Mouse (Mus musculus) embryonic facial prominence, embryonic 14.5 days (tissue): ENCODE measurements around the gene Rfesd. TPM values are rescaled to one million over a fixed set of nuclear protein-coding genes. Genes with fewer than 3 reads are reported as not detected.
A peak's percentile ranks its signal among the peaks of the same experiment; 100 is the strongest.

Experiments
- ATAC-seq: fragments of 200-750 bp; cut with Nextera tagmentation; 2 replicates; pipeline ENCODE4 v1.8.0; 2017; ENCODE audit warnings: low read depth, moderate number of reproducible peaks, moderate TSS enrichment
- DNase-seq: peaks from one replicate; pipeline ENCODE4 v3.0.0-alpha.2; 2015; ENCODE audit warnings: low spot score
- H3K27ac ChIP-seq: fragments of 300-500 bp; sonication (generic); replicated peaks from 2 replicates; pipeline ENCODE4 v1.5.1; 2014; ENCODE audit warnings: low read depth, mild to moderate bottlenecking, low read length, moderate library complexity
- H3K27me3 ChIP-seq: fragments of 300-500 bp; sonication (generic); replicated peaks from 2 replicates; pipeline ENCODE4 v1.6.1; 2014; ENCODE audit warnings: low read length; ENCODE audit not compliant: control insufficient read depth, insufficient read depth
- H3K36me3 ChIP-seq: fragments of 300-500 bp; sonication (generic); 2 replicates; pipeline ENCODE4 v1.6.1; 2014; ENCODE audit warnings: low read length, mixed read lengths; ENCODE audit not compliant: control insufficient read depth, insufficient read depth
- H3K4me1 ChIP-seq: fragments of 300-500 bp; sonication (generic); 2 replicates; pipeline ENCODE4 v1.6.1; 2014; ENCODE audit warnings: antibody characterized with exemption, low read length; ENCODE audit not compliant: control insufficient read depth, insufficient read depth
- H3K4me2 ChIP-seq: fragments of 300-500 bp; sonication (generic); 2 replicates; pipeline ENCODE4 v1.6.1; 2014; ENCODE audit warnings: low read depth, mild to moderate bottlenecking, low read length, moderate library complexity, mixed read lengths
- H3K4me3 ChIP-seq: fragments of 300-500 bp; sonication (generic); 2 replicates; pipeline ENCODE4 v1.5.1; 2014; ENCODE audit warnings: low read depth, mild to moderate bottlenecking, low read length
- H3K9ac ChIP-seq: fragments of 300-500 bp; sonication (generic); 2 replicates; pipeline ENCODE4 v1.6.1; 2014; ENCODE audit warnings: low read depth, mild to moderate bottlenecking, low read length, moderate library complexity, mixed read lengths
- H3K9me3 ChIP-seq: fragments of 300-500 bp; sonication (generic); 2 replicates; pipeline ENCODE4 v1.6.1; 2016; ENCODE audit warnings: low read length; ENCODE audit not compliant: control insufficient read depth
- WGBS: fragments of 180-500 bp; shearing (Covaris S2); extraction: QIAGEN DNeasy Blood & Tissue Kit; methylation state at CpG from one replicate; pipeline ENCODE4 v1.1.7; 2014; 5-methylcytosine and 5-hydroxymethylcytosine counted together
- polyA plus RNA-seq: library from polyadenylated mRNA; unstranded; fragments of >200 nt; fragmentation: Nextera tagmentation; extraction: Ambion mirVana; gene quantifications from 2 replicates; pipeline ENCODE4 v1.2.1, GENCODE M21; 2014

Rfesd gene
- 16.6 and 19.3 TPM in 2 replicates for polyA plus RNA-seq

GRCm38 (mm10) chr13:76017974-76018843, at the start of gene Rfesd:
Rfesd (minus strand) TSS chr13:76018719.
- peak; percentile 99 for DNase-seq
- peak within 1 kb of the TSS; percentile 62 for H3K4me3 ChIP-seq
- H3K4me2 ChIP-seq: peak within 1 kb of the TSS; percentile 57
- no peaks in the 10 kb centered on the region for H3K9me3 ChIP-seq
- no peaks in the 10 kb centered on the region for H3K27me3 ChIP-seq
- peak within 1 kb of the TSS; percentile 89 for H3K9ac ChIP-seq
- H3K36me3 ChIP-seq: no peaks in the 10 kb centered on the region
- peaks cover 8% of the 10 kb centered on the region; the same call in 1 of the 2 replicates for H3K4me1 ChIP-seq
- under 1% methylated on average over 50 of the region's 50 CpGs for WGBS
- ATAC-seq: peak; percentile 100
- H3K27ac ChIP-seq: peak within 1 kb of the TSS; percentile 93

GRCm38 (mm10) chr13:76064363-76064945, 45.9 kb upstream of the Rfesd start:
- H3K36me3 ChIP-seq: peaks cover 9% of the 10 kb centered on the region; the same call in 1 of the 2 replicates
- no peak for ATAC-seq
- no peak overlapping the region for H3K4me3 ChIP-seq
- H3K4me2 ChIP-seq: no peak overlapping the region
- no peaks in the 10 kb centered on the region for H3K27me3 ChIP-seq
- WGBS: 59% methylated on average over 13 of the region's 13 CpGs
- no peak for DNase-seq
- no peak overlapping the region for H3K27ac ChIP-seq
- no peaks in the 10 kb centered on the region for H3K4me1 ChIP-seq
- no peak overlapping the region for H3K9ac ChIP-seq
- H3K9me3 ChIP-seq: no peaks in the 10 kb centered on the region

GRCm38 (mm10) chr13:76063548-76063947, 45.0 kb upstream of the Rfesd start:
- Histone ChIP-seq H3K9ac (no peak overlapping the region), H3K27ac (no peak overlapping the region), H3K4me1 (no peaks in the 10 kb centered on the region), H3K4me2 (no peak overlapping the region), H3K4me3 (no peak overlapping the region), H3K9me3 (no peaks in the 10 kb centered on the region), H3K27me3 (no peaks in the 10 kb centered on the region), H3K36me3 (peaks cover 9% of the 10 kb centered on the region; the same call in 1 of the 2 replicates)
- 86% methylated on average over 4 of the region's 4 CpGs for WGBS
- DNase-seq (no peak), ATAC-seq (no peak)

- no peaks in the 10 kb centered on the region for H3K9me3 ChIP-seq
- peaks cover 6% of the 10 kb centered on the region for H3K27me3 ChIP-seq
- H3K4me3 ChIP-seq: no peak overlapping the region
- 86% methylated on average over 3 of the region's 3 CpGs for WGBS
- H3K9ac ChIP-seq: no peak overlapping the region
- no peak overlapping the region for H3K27ac ChIP-seq
- peaks cover 9% of the 10 kb centered on the region; the same call in 1 of the 2 replicates for H3K36me3 ChIP-seq
- H3K4me2 ChIP-seq: no peak overlapping the region
- no peak for DNase-seq
- H3K4me1 ChIP-seq: no peaks in the 10 kb centered on the region
- no peak for ATAC-seq
Measured at GRCm38 (mm10) chr13:76062569-76062968, 44.0 kb upstream of the Rfesd start.

GRCm38 (mm10) chr13:76062126-76062525, 43.6 kb upstream of the Rfesd start:
- Histone ChIP-seq H3K4me1 (no peaks in the 10 kb centered on the region), H3K4me3 (no peak overlapping the region)
- WGBS: 89% methylated on average over 3 of the region's 3 CpGs

GRCm38 (mm10) chr13:76059591-76059990, 41.1 kb upstream of the Rfesd start:
- Histone ChIP-seq H3K4me3 (no peak overlapping the region), H3K9ac (no peak overlapping the region), H3K9me3 (no peaks in the 10 kb centered on the region), H3K4me2 (no peak overlapping the region), H3K27me3 (peaks cover 36% of the 10 kb centered on the region), H3K4me1 (peaks cover 11% of the 10 kb centered on the region; the same call in 1 of the 2 replicates), H3K36me3 (peaks cover 5% of the 10 kb centered on the region; the same call in 1 of the 2 replicates), H3K27ac (no peak overlapping the region)
- DNase-seq (no peak), ATAC-seq (no peak)
- WGBS: 88% methylated on average over 4 of the region's 4 CpGs

More at GRCm38 (mm10) chr13:76062126-76062525, 43.6 kb upstream of the Rfesd start:
- no peak for DNase-seq
- Histone ChIP-seq H3K9me3 (no peaks in the 10 kb centered on the region), H3K4me2 (no peak overlapping the region), H3K27ac (no peak overlapping the region), H3K36me3 (peaks cover 9% of the 10 kb centered on the region; the same call in 1 of the 2 replicates), H3K27me3 (peaks cover 10% of the 10 kb centered on the region), H3K9ac (no peak overlapping the region)
- no peak for ATAC-seq

GRCm38 (mm10) chr13:76057267-76058069, 38.9 kb upstream of the Rfesd start:
- peaks cover 50% of the 10 kb centered on the region for H3K27me3 ChIP-seq
- no peaks in the 10 kb centered on the region for H3K9me3 ChIP-seq
- peaks cover 5% of the 10 kb centered on the region; the same call in 1 of the 2 replicates for H3K36me3 ChIP-seq
- WGBS: 61% methylated on average over 10 of the region's 10 CpGs
- H3K4me3 ChIP-seq: no peak overlapping the region
- peaks cover 11% of the 10 kb centered on the region; the same call in 1 of the 2 replicates for H3K4me1 ChIP-seq
- DNase-seq: no peak
- no peak overlapping the region for H3K27ac ChIP-seq
- no peak overlapping the region for H3K4me2 ChIP-seq
- ATAC-seq: no peak
- no peak overlapping the region for H3K9ac ChIP-seq

- Histone ChIP-seq H3K4me2 (peak within 1 kb of the TSS; percentile 90), H3K4me3 (peak within 1 kb of the TSS; percentile 48), H3K27me3 (peaks cover 50% of the 10 kb centered on the region), H3K9ac (peak within 1 kb of the TSS; percentile 53; the same call in 1 of the 2 replicates), H3K27ac (no peak within 1 kb of the TSS), H3K4me1 (peaks cover 11% of the 10 kb centered on the region; the same call in 1 of the 2 replicates), H3K36me3 (no peaks in the 10 kb centered on the region), H3K9me3 (no peaks in the 10 kb centered on the region)
- DNase-seq (no peak), ATAC-seq (no peak)
- 16% methylated on average over 10 of the region's 10 CpGs for WGBS
Measured at GRCm38 (mm10) chr13:76056896-76057266, 38.4 kb upstream of the Rfesd start, which contains the start of gene Gpr150. Gpr150 (minus strand) TSS chr13:76056996.
